Mouse (Mus musculus) layer of hippocampus, postnatal 25 days (tissue): Measurements from ENCODE around the gene Ckap5. TPM values are rescaled to one million over a fixed set of nuclear protein-coding genes. Genes with fewer than 3 reads are reported as not detected.
A peak's percentile ranks its signal among the peaks of the same experiment; 100 is the strongest.

Experiments used
- DNase-seq, 2 experiments: peaks; one replicate each; pipeline ENCODE4 v3.0.0; 2022; ENCODE audit warnings: mixed read lengths in 2 of 2, low spot score in 1 of 2; ENCODE audit errors: extremely low spot score in 1 of 2
- total RNA-seq, 2 experiments: library from RNA; stranded (reverse); gene quantifications; 2 replicates each; pipeline ENCODE4 v1.2.3; 2021

Gene Ckap5
- total RNA-seq, 2 experiments from 2014 or later: 107 to 115 TPM

DNA sequence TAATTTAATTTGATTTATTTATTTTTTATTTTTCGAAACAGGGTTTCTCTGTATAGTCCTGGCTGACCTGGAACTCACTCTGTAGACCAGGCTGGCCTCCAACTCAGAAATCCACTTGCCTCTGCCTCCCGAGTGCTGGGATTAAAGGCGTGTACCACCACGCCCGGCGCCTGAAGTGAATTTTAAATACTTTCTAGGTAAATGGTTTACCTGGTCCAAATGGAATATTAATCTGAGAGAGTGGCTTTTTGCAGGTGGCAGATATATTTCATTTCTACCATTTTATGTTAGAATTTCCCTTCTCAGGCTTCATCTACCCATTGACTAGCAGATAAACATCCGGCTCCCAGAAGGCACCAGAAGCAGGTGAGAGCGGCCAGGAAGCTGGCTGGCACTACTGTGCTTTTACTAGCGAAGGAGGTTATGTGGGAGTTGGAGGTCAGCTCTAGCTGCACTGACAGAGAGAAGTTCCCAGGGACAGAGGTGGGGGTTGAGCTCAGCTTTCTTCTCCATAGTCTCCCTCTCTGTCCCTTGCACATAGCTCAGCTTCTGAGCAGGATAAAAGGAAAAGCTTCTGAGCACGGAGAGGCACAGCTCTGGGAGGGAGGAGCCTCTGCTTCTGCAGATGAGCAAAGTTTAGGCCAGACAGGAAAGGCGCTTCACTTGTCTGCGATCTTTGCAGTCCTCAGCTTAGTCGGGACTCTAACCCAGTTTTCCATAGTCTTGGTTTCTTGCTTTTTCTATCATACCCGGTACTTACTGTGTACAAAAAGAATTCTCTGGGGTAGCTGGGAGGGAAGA lies 125.1 kb downstream of the Ckap5 start:
- no peak for DNase-seq

DNA sequence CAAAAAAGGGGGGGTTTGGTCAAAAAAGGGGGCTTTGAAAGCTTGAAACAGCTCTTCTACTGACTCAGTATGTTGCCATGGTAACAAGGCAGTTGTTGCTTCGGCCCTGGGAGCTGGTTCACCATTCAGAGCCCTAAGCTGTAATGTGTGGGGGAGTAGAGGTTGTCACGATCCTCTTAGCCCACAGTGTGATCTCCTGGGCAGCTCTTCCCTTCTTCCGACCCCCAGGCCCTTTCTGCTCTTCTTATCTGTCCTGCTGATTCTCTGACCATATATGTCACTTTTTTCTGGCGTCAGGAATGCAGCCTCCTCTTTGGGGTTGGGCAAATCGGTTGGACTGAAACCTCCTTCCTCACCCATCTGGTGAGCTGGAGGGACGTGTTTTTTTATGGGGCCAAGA lies 126.3 kb downstream of the Ckap5 start:
- DNase-seq: peak in 1 of 2 experiments; percentile 30

DNA sequence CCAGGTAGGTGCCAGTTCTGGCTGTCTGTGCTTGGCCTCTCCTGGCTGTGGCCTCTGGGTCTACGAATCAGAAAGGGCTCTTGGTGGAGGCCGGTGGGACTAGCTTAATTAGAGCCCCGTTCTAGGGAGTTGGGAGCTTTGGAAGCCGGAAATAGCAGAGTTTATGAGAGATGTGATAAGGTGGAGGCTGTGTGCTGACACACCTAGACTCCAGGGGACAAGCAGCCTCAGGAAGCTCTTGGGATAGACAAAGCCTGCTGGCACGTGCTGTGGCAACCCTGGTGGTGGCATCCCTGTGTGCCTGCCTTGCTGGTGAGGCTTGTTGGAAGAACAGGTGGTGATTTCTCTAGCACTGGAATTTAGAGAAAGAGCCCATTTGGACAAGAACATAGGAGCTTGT lies 128.8 kb downstream of the Ckap5 start:
- no peak for DNase-seq

DNA sequence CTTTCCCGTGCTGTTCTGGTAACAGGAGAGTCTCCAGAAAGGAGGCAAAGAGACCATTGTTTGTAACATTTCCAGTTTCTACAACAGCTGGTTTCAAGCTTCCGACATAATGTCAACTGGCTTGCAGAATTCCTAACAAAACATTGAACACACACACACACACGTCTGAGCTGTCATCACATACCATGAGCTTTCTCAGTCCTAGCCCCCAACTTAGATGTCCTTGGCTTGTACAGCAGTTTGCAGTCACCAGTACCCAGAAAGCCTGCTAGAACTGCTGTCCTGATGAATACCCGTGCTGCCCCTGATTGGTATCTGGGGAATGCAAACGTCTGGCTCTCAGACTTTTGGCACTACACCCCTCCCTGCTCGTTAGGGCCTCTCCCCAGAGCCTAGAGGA lies 129.3 kb downstream of the Ckap5 start:
- no peak for DNase-seq

DNA sequence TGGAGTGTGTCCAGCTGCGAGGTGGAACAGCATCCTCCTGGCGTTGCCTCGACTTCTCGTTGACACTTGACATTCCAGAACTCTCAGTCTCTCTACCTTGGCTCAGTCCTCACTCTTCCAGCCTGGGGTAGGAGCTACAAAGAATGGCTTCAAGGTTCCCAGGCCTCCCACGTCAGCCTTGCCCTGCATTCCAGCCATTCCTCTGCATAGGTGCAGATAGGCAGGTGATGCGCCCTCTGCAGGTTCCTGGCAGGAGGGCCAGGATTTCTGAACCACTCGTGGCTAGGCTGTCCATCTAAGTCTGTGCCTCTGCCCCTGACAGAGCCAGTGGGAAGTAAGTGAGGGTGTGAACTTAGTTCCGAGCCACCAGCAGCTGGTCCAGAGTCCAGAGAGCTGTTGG lies 130.2 kb downstream of the Ckap5 start:
- DNase-seq: no peak

DNA sequence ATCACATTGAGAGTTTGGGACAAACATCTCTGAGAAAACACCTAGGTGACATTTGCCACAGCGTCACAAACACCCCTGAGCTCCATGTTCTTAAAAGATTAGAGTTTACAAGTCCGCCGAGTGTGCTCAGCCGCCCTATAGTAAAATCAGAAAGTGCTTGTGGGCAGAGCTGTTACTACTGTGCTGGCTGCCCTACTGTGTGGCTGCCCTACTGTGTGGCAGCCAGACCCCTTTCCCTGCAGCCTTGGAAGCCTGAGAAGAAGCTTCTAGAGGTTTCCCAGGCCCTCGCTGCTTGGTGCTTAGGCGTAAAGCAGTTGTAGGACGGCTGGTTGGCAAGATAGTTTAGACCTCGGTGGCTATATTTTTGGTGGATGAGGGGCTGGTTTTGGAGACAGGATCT lies 133.1 kb downstream of the Ckap5 start:
- DNase-seq: no peak

DNA sequence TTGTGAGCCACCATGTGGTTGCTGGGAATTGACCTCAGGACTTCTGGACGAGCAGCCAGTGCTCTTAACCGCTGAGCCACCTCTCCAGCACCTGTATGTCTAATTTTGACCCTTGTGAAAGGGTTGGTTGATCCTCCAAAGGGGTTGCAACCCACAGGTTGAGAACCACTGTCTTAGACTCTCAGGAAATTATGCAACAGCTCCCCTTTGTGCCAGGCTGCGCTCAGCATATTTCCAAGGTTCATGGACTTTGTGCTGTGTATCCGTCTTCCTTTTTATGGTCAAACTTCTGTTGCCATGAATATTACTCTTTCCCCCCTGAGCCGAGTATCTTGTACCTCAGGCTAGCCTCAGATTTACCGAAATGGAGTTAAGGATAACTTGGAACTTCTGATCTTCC lies 134.4 kb downstream of the Ckap5 start:
- DNase-seq: no peak

DNA sequence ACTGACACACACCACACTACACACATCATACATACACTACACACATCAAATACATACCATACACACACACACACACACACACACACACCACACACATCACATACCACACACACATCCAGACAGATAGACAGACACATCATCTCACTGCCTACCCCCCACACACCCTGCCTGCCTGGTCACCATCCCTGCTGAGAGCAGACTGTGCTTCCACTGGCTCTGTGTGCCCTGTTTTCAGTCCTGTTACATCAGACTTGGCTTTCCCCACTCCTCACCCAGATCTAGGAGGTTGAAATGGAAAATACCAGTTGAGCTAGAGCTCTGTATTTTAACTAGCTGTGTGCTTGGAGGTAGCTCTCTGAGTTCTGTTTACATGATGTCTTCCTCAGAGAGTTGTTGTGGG lies 138.2 kb downstream of the Ckap5 start:
- no peak for DNase-seq

DNA sequence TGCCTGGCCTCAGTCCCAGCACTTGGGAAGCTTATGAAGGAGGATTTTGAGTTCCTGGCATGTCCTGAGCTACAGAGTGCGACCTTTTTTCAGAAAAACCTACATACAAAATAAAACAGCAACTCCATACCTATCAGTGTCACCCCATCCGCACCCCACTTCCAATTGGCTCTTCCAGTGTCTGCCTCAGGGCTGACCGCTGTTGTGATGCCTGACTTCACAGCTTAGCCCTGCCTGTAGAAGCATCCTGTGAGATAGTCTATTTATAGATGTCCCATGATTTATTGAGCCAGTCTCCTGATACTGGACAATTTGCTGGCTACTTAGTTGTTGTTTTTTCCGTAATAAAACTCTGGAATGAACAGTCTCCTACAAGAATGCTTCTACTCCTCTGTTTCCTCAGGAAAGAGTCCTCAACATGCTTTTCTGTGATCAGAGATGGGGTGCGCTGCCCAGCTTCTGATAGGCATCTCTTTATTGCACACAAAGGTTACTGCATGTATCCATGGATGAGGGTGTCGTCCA lies 139.9 kb downstream of the Ckap5 start:
- DNase-seq: no peak

DNA sequence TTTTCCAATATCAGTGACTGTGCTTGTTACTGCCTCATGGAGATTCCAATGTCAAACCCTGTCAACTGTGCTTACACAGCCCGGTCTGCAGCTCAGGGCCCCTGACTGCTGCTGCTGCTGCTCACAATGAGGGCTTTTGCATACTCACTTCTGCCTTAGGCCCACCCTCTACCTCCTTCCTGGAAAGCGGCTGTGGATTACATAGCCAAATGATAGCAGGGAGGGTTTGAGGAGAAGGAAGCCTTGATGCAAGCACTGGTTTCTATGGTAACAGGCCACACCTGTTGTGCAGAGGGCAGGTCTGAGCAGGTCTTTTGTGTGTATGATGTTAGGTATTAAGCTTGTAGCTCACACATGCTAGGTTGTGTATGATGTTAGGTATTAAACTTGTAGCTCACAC lies 141.2 kb downstream of the Ckap5 start:
- no peak for DNase-seq

DNA sequence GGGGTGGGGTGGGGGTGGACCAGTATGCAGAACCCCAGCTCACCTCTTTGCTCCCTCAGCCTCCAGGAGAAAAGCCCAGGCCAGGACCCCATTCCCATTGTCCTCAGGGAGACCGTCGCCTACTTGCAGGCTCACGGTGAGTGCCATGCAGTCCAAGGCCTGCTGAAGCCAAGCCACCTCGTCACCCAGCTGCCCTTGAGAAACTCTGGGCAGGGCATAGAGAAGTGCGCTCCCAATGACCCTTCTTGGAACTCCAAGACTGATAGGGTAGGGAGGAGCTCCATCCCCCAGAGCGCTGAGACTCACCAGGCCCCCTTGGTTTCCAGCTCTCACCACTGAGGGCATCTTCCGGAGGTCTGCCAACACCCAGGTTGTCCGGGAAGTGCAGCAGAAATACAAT lies 142.8 kb downstream of the Ckap5 start:
- DNase-seq: no peak

DNA sequence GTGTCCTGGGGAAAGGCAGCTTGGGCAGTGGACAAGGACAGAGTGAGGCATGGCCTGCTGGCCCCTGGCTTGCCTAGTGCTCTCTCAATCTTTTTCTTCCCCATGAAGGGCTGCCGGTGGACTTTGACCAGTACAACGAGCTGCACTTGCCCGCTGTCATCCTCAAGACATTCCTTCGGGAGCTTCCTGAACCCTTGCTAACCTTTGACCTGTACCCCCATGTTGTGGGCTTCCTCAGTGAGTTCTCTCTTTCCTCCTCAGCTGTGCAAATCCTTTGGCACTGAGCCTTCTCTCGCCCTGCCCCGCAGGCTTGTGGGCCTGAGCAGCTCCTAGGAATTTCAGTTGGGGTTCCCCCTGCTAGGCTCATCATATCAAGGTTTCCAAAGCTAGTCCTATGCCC lies 143.5 kb downstream of the Ckap5 start:
- DNase-seq: no peak

Other genes starting within 250 kb of the Ckap5 start
- 100 to 1,000 TPM; 101 to 108 TPM for gene 1110051M20Rik, start 82.1 kb upstream of the Ckap5 start, total RNA-seq
- 10 to 100 TPM; 33.3 to 33.8 TPM for gene Lrp4, start 69.3 kb upstream of the Ckap5 start, total RNA-seq
- not detected for gene F2, start 109.7 kb downstream of the Ckap5 start, total RNA-seq
- 10 to 100 TPM in 1 of 2 experiments, 1 to 10 TPM in 1; 8.9 to 12.1 TPM for gene Zfp408, start 123.0 kb downstream of the Ckap5 start, total RNA-seq
- 10 to 100 TPM; 64.1 to 68.9 TPM for gene Arhgap1, start 123.1 kb downstream of the Ckap5 start, total RNA-seq
- gene Atg13, start 183.8 kb downstream of the Ckap5 start, total RNA-seq: 10 to 100 TPM; 72.0 to 74.3 TPM
- 1 to 10 TPM; 7.1 to 7.9 TPM for gene Harbi1, start 184.1 kb downstream of the Ckap5 start, total RNA-seq
- gene Ambra1, start 203.4 kb downstream of the Ckap5 start, total RNA-seq: 10 to 100 TPM; 44.8 to 47.1 TPM